Mouse (Mus musculus) urinary bladder, postnatal 14 days (tissue): Measurements from ENCODE around the gene Rem2.
A peak's percentile ranks its signal among the peaks of the same experiment; 100 is the strongest.

Source experiments
- DNase-seq: peaks from one replicate; pipeline ENCODE4 v3.0.0; 2021; ENCODE audit warnings: low spot score

Gene Rem2

GRCm38 (mm10) chr14:54492345-54493131 lies 16.6 kb downstream of the Rem2 start:
- no peak for DNase-seq

- DNase-seq, result no peak
Observed at GRCm38 (mm10) chr14:54493236-54493635, 17.3 kb downstream of the Rem2 start.

GRCm38 (mm10) chr14:54494234-54494633 lies 18.3 kb downstream of the Rem2 start:
- DNase-seq, result peak; percentile 64

- DNase-seq, result no peak
Observed at GRCm38 (mm10) chr14:54496706-54497105, 20.8 kb downstream of the Rem2 start.

GRCm38 (mm10) chr14:54499330-54499729 lies 23.4 kb downstream of the Rem2 start:
- DNase-seq, result no peak

- no peak for DNase-seq
Observed at GRCm38 (mm10) chr14:54501365-54501764, 25.5 kb downstream of the Rem2 start.

- DNase-seq, result no peak
Observed at GRCm38 (mm10) chr14:54503092-54503491, 27.2 kb downstream of the Rem2 start.

GRCm38 (mm10) chr14:54509774-54510173 lies 33.9 kb downstream of the Rem2 start:
- DNase-seq, result no peak

- DNase-seq, result no peak
Observed at GRCm38 (mm10) chr14:54516710-54517310, 40.9 kb downstream of the Rem2 start.

GRCm38 (mm10) chr14:54523600-54523999 lies 47.7 kb downstream of the Rem2 start:
- DNase-seq, result no peak

GRCm38 (mm10) chr14:54527227-54528006 lies 51.5 kb downstream of the Rem2 start:
- DNase-seq, result peak; percentile 63

GRCm38 (mm10) chr14:54528007-54528393 lies 52.1 kb downstream of the Rem2 start:
- no peak for DNase-seq

- peak; percentile 86 for DNase-seq
Observed at GRCm38 (mm10) chr14:54528446-54529111, 52.7 kb downstream of the Rem2 start.
